Mouse (Mus musculus): ENCODE data around the gene Nkpd1. TPM values are rescaled to one million over a fixed set of nuclear protein-coding genes. Genes with fewer than 3 reads are reported as not detected.

Nkpd1 gene
- polyA plus RNA-seq, 1 experiment from 2014 or later, result not detected

DNA sequence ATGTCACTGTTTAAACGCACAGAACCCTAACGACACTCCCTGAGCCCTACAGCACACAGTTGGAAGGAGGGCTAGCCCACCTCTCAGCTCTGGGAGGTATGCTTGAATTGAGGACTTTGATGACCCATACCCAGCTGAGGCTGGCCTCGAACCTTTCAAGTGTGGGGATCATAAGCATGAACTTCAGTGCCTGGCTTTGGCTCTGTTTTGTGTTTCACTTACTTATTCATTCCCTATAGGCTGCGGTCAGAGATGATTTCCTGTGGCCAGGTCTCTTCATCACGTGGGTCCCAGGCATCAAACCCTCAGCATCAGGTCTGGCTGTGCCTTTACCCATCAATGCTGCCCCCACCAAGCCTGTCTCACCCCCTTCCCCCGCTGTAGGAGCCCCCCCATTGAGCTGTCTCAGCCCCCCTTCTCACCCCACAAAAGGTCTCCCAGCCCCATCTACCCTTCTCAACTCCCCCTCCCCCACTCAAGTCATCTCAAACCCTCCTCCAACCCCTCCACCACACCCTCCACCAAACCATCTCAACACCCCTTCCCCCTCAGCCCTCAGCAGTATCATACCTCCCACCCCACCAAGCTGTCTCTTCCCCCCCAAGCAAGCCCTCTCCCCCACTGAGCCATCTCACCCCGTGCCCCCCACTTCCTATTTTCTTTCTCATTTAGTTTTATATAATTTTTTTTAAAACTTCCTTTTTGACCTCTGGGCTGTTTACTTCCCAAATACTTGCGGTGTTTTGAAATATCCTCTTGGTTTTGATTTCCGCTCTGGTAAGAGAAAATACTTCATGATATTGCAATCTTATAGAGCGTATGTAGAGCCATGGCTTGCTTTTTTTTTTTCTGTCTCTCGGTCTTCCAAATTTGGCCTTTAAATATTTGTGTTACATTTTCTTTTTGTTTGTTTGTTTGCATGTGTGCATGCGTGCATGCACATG is 16.9 kb upstream of the Nkpd1 start:
- Histone ChIP-seq H3K9ac (ENCODE audit: low read depth, low read length) (no peak overlapping the region), H3K4me2 (replicated peaks; ENCODE audit: low read depth) (no peak overlapping the region), H3K9me3 (ENCODE audit: control insufficient read depth) (no peaks in the 10 kb centered on the region), H3K4me1 (replicated peaks; ENCODE audit: control insufficient read depth, insufficient read depth, low read length) (no peaks in the 10 kb centered on the region), H3K27ac (ENCODE audit: low read depth, low read length) (no peak overlapping the region), H3K36me3 (ENCODE audit: control insufficient read depth, insufficient read depth) (no peaks in the 10 kb centered on the region), H3K27me3 (replicated peaks; ENCODE audit: control insufficient read depth, insufficient read depth, low read length) (no peaks in the 10 kb centered on the region), H3K4me3 (ENCODE audit: low read depth, low read length) (no peak overlapping the region)
- 63% methylated on average over 12 of the region's 12 CpGs for WGBS
- ATAC-seq, result no peak
- TF ChIP-seq CTCF (IDR thresholded peaks at IDR 0.05; ENCODE audit: low read depth), result no peak

DNA sequence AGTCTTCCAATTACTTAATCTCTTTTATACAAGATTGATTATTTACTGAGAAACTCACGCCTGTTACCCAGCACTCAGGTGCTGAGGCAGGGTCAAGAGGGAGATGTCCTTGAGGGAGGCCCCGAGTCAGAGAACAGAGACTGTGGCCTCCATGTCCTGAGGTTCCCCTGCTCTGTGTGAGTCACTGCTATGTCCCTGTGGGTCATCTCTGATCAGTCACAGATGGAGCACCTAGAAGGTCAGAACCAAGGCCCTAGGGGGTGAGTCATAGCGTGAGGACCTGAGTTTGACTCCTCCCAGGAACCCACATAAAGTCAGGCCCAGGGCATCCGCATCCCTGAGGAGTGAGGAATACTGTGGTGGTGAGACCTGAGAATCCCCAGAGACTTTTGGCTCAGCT is 16.0 kb upstream of the Nkpd1 start:
- WGBS, result 77% methylated on average over 4 of the region's 4 CpGs
- H3K4me1 ChIP-seq (replicated peaks; ENCODE audit: control insufficient read depth, insufficient read depth, low read length), result no peaks in the 10 kb centered on the region
- no peak overlapping the region for H3K4me2 ChIP-seq (replicated peaks; ENCODE audit: low read depth)
- H3K9ac ChIP-seq (ENCODE audit: low read depth, low read length), result no peak overlapping the region
- H3K4me3 ChIP-seq (ENCODE audit: low read depth, low read length), result no peak overlapping the region
- no peak for ATAC-seq
- H3K36me3 ChIP-seq (ENCODE audit: control insufficient read depth, insufficient read depth), result no peaks in the 10 kb centered on the region
- TF ChIP-seq CTCF (IDR thresholded peaks at IDR 0.05; ENCODE audit: low read depth), result no peak
- no peak overlapping the region for H3K27ac ChIP-seq (ENCODE audit: low read depth, low read length)
- H3K27me3 ChIP-seq (replicated peaks; ENCODE audit: control insufficient read depth, insufficient read depth, low read length), result no peaks in the 10 kb centered on the region
- H3K9me3 ChIP-seq (ENCODE audit: control insufficient read depth), result no peaks in the 10 kb centered on the region

DNA sequence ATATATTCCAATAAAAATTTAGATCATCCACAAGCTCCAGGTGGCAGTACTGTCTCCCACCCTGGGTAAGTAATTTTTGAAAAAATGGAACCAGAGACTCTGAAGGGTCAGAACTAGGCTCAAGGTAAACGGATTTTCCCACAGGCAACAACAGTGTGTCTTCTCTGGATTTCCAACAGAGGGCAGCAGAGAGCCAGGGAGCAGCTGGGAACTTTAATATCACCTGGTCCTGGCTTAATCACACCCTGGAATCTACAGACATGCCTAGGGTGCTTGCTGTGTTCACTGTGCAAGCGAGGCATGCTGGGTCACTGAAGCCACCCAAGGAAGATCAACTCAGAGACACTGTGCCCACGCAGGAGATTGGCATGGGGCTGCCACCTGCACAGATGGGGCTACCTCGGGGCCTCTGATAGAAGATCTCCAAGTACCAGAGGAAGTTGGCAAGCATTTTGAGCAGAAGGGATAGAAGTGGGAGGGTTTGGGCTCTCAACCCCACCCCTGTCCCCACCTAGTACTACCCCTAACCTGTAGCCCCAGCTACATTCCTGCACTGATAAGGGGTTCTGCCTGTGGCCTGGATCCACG is 14.1 kb upstream of the Nkpd1 start:
- WGBS, result 32% methylated on average over 5 of the region's 5 CpGs
- ATAC-seq, result no peak
- peak; percentile 95 for TF ChIP-seq CTCF (IDR thresholded peaks at IDR 0.05; ENCODE audit: low read depth)
- Histone ChIP-seq H3K27ac (ENCODE audit: low read depth, low read length) (no peak overlapping the region), H3K9me3 (ENCODE audit: control insufficient read depth) (no peaks in the 10 kb centered on the region), H3K4me3 (ENCODE audit: low read depth, low read length) (no peak overlapping the region), H3K9ac (ENCODE audit: low read depth, low read length) (no peak overlapping the region), H3K4me1 (replicated peaks; ENCODE audit: control insufficient read depth, insufficient read depth, low read length) (0 out of 2 replicates have a peak, but pooled peaks cover 5% of the 10 kb centered on the region), H3K27me3 (replicated peaks; ENCODE audit: control insufficient read depth, insufficient read depth, low read length) (no peaks in the 10 kb centered on the region), H3K36me3 (ENCODE audit: control insufficient read depth, insufficient read depth) (no peaks in the 10 kb centered on the region), H3K4me2 (replicated peaks; ENCODE audit: low read depth) (no peak overlapping the region)

DNA sequence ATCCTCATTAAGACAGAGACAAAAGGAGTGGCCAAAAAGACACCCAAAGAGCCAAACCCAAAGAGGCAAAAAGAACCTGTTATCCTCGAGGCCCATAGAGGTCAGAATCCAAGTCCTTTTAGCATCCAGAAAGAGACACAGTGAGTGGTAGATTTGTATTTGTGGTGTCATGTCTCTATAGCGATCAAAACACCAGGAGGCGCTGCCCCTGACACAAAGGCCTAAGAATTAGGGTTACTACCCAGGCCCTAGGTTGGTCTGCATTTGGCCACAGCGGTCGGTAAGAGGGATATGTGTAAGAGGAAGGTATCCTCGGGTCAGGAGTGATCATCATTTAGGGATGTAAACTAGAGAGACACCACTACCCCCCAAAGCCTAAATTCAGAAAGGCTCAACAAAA is 11.3 kb upstream of the Nkpd1 start:
- Histone ChIP-seq H3K36me3 (ENCODE audit: control insufficient read depth, insufficient read depth) (no peaks in the 10 kb centered on the region), H3K9me3 (ENCODE audit: control insufficient read depth) (no peaks in the 10 kb centered on the region), H3K27me3 (replicated peaks; ENCODE audit: control insufficient read depth, insufficient read depth, low read length) (no peaks in the 10 kb centered on the region), H3K4me3 (ENCODE audit: low read depth, low read length) (no peak overlapping the region), H3K9ac (ENCODE audit: low read depth, low read length) (no peak overlapping the region), H3K4me1 (replicated peaks; ENCODE audit: control insufficient read depth, insufficient read depth, low read length) (0 out of 2 replicates have a peak, but pooled peaks cover 5% of the 10 kb centered on the region), H3K4me2 (replicated peaks; ENCODE audit: low read depth) (no peak overlapping the region), H3K27ac (ENCODE audit: low read depth, low read length) (no peak overlapping the region)
- WGBS, result 58% methylated on average over 6 of the region's 6 CpGs
- no peak for ATAC-seq
- TF ChIP-seq CTCF (IDR thresholded peaks at IDR 0.05; ENCODE audit: low read depth), result peak; percentile 56

DNA sequence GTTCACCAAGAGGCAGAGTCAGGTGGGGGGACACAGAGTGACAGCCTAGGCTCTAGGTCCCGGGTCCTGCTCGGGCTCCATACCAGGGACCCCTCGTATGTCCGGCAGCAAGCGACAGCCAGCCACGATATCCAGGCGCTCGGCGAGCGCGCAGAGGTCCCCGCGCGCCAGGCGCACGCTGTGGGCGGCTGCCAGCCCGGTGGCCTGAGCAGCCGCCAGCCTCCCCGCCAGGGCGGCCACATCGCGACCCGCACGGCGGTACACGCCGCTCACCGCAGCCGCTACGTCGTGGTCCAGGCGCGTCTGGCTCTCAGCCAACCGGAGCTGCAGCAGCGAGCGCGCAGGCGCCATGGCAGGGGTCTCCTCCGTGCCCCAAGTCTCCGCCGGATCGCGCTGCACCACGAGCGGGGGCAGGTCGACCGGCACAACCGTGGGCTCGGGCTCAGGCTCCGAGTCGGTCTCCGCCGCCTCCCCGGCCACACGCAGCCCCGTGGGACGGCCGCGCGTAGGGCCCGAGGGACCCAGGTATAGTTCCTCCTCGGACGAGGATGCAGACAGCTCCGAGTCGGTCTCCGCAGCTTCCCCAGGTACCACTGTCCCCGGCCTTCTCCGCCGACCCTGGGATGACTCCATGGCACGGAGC is 10.5 kb upstream of the Nkpd1 start:
- ATAC-seq, result no peak
- WGBS, result 2% methylated on average over 54 of the region's 71 CpGs
- H3K9ac ChIP-seq (ENCODE audit: low read depth, low read length), result peak overlapping the region; percentile 53

DNA sequence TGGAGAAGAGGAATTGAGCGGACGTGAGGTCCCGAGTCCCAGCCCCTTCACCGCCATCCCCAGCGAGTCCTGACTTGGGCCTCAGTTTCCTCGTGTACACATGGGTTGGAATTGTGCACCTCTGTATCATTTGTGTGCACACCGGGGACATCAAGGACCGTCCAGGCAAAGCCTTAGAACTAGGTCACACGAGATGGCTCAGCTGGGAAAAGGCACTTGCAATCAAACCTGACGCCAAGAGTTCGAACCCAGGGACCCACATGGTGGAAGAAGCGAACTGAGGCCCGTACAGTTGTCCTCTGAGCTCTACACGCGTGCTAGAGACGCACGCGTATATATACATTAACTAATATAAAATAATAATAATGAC is 10.0 kb upstream of the Nkpd1 start:
- H3K36me3 ChIP-seq (ENCODE audit: control insufficient read depth, insufficient read depth), result no peaks in the 10 kb centered on the region
- H3K9ac ChIP-seq (ENCODE audit: low read depth, low read length), result peak overlapping the region; percentile 54
- 0 out of 2 replicates have a peak, but pooled peaks cover 5% of the 10 kb centered on the region for H3K4me1 ChIP-seq (replicated peaks; ENCODE audit: control insufficient read depth, insufficient read depth, low read length)
- peak overlapping the region; percentile 90 for H3K4me2 ChIP-seq (replicated peaks; ENCODE audit: low read depth)
- TF ChIP-seq CTCF (IDR thresholded peaks at IDR 0.05; ENCODE audit: low read depth), result no peak
- no peaks in the 10 kb centered on the region for H3K9me3 ChIP-seq (ENCODE audit: control insufficient read depth)
- no peaks in the 10 kb centered on the region for H3K27me3 ChIP-seq (replicated peaks; ENCODE audit: control insufficient read depth, insufficient read depth, low read length)
- H3K27ac ChIP-seq (ENCODE audit: low read depth, low read length), result no peak overlapping the region; the same call in 1 of the 2 replicates
- H3K4me3 ChIP-seq (ENCODE audit: low read depth, low read length), result peak overlapping the region; percentile 83
- no peak for ATAC-seq
- 5% methylated on average over 18 of the region's 18 CpGs for WGBS

More for the DNA sequence above, 10.5 kb upstream of the Nkpd1 start:
- Histone ChIP-seq H3K4me1 (replicated peaks; ENCODE audit: control insufficient read depth, insufficient read depth, low read length) (0 out of 2 replicates have a peak, but pooled peaks cover 5% of the 10 kb centered on the region), H3K4me3 (ENCODE audit: low read depth, low read length) (peak overlapping the region; percentile 83), H3K27me3 (replicated peaks; ENCODE audit: control insufficient read depth, insufficient read depth, low read length) (no peaks in the 10 kb centered on the region), H3K36me3 (ENCODE audit: control insufficient read depth, insufficient read depth) (no peaks in the 10 kb centered on the region), H3K4me2 (replicated peaks; ENCODE audit: low read depth) (peak overlapping the region; percentile 90), H3K9me3 (ENCODE audit: control insufficient read depth) (no peaks in the 10 kb centered on the region), H3K27ac (ENCODE audit: low read depth, low read length) (peak overlapping the region; percentile 5; the same call in 1 of the 2 replicates)
- TF ChIP-seq CTCF (IDR thresholded peaks at IDR 0.05; ENCODE audit: low read depth), result no peak

Measured in intestine, postnatal 0 days (tissue).